Mouse (Mus musculus): Measurements from ENCODE around the gene Traf3.

Traf3 gene

GRCm38 (mm10) chr12:111249095-111249494 is 82.9 kb downstream of the Traf3 start:
- DNase-seq (ENCODE audit: extremely low read depth, low read depth) = no peak

GRCm38 (mm10) chr12:111250116-111250515 is 83.9 kb downstream of the Traf3 start:
- no peak for DNase-seq (ENCODE audit: extremely low read depth, low read depth)

GRCm38 (mm10) chr12:111251227-111251626 is 85.1 kb downstream of the Traf3 start:
- no peak for DNase-seq (ENCODE audit: extremely low read depth, low read depth)

- DNase-seq (ENCODE audit: extremely low read depth, low read depth) = no peak
Observed at GRCm38 (mm10) chr12:111263650-111264049, 97.5 kb downstream of the Traf3 start.

GRCm38 (mm10) chr12:111265212-111265611 is 99.0 kb downstream of the Traf3 start:
- DNase-seq (ENCODE audit: extremely low read depth, low read depth) = no peak

- DNase-seq (ENCODE audit: extremely low read depth, low read depth) = no peak
Observed at GRCm38 (mm10) chr12:111266592-111266991, 100.4 kb downstream of the Traf3 start.

- DNase-seq (ENCODE audit: extremely low read depth, low read depth) = no peak
Observed at GRCm38 (mm10) chr12:111267673-111268325, 101.6 kb downstream of the Traf3 start.

- no peak for DNase-seq (ENCODE audit: extremely low read depth, low read depth)
Observed at GRCm38 (mm10) chr12:111270629-111271277, 104.6 kb downstream of the Traf3 start, which contains the start of gene Amn. TSS of gene Amn (plus strand) at chr12:111271095.

GRCm38 (mm10) chr12:111271406-111271805 is 105.2 kb downstream of the Traf3 start:
- no peak for DNase-seq (ENCODE audit: extremely low read depth, low read depth)

- DNase-seq (ENCODE audit: extremely low read depth, low read depth) = no peak
Observed at GRCm38 (mm10) chr12:111271966-111272365, 105.8 kb downstream of the Traf3 start.

- DNase-seq (ENCODE audit: extremely low read depth, low read depth) = peak; percentile 31
Observed at GRCm38 (mm10) chr12:111272420-111272819, 106.2 kb downstream of the Traf3 start.

GRCm38 (mm10) chr12:111274006-111274405 is 107.8 kb downstream of the Traf3 start:
- DNase-seq (ENCODE audit: extremely low read depth, low read depth) = no peak

GRCm38 (mm10) chr12:111274447-111275149 is 108.4 kb downstream of the Traf3 start:
- DNase-seq (ENCODE audit: extremely low read depth, low read depth) = no peak

- no peak for DNase-seq (ENCODE audit: extremely low read depth, low read depth)
Observed at GRCm38 (mm10) chr12:111275150-111275841, 109.1 kb downstream of the Traf3 start.

- no peak for DNase-seq (ENCODE audit: extremely low read depth, low read depth)
Observed at GRCm38 (mm10) chr12:111276371-111276770, 110.2 kb downstream of the Traf3 start.

GRCm38 (mm10) chr12:111283573-111283972 is 117.4 kb downstream of the Traf3 start:
- DNase-seq (ENCODE audit: extremely low read depth, low read depth) = no peak

- no peak for DNase-seq (ENCODE audit: extremely low read depth, low read depth)
Observed at GRCm38 (mm10) chr12:111284532-111284931, 118.4 kb downstream of the Traf3 start.

GRCm38 (mm10) chr12:111293025-111293424 is 126.9 kb downstream of the Traf3 start:
- DNase-seq (ENCODE audit: extremely low read depth, low read depth) = no peak

GRCm38 (mm10) chr12:111301322-111302017 is 135.3 kb downstream of the Traf3 start:
- DNase-seq (ENCODE audit: extremely low read depth, low read depth) = no peak

GRCm38 (mm10) chr12:111302018-111302345 is 135.8 kb downstream of the Traf3 start:
- DNase-seq (ENCODE audit: extremely low read depth, low read depth) = peak; percentile 11

- no peak for DNase-seq (ENCODE audit: extremely low read depth, low read depth)
Observed at GRCm38 (mm10) chr12:111303702-111304337, 137.7 kb downstream of the Traf3 start.
